Mouse (Mus musculus): ENCODE measurements around the gene Aqp6. TPM values are rescaled to one million over a fixed set of nuclear protein-coding genes. Genes with fewer than 3 reads are reported as not detected.

The Aqp6 gene
- polyA plus RNA-seq, 1 experiment, result not detected

DNA sequence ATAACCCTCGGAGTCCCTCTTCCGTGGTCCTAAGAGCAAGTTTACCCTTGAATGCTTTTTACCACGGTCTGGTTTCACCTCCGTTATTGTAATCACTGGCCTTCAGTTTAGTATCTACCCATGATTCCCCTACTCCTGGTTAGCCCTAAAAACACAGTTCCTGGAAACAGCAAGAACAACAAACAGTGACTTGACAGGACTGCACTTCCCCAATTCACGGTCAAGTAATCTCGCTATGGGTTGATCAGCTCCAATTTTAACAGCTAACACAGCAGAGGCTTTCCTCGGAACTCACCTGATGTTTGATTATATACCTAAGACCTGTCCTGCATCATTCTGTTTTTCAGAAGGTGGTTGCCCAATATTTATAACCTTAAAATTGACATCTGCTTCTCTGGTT lies 33.5 kb downstream of the Aqp6 start:
- H3K4me1 ChIP-seq (ENCODE audit: control insufficient read depth, insufficient read depth, low read length), result no peaks in the 10 kb centered on the region
- TF ChIP-seq POLR2A (IDR thresholded peaks at IDR 0.05; ENCODE audit: low read depth, low read length) (no peak), CTCF (IDR thresholded peaks at IDR 0.05; ENCODE audit: borderline replicate concordance, insufficient read depth, low read length) (no peak)
- no peak overlapping the region for H3K27ac ChIP-seq (ENCODE audit: insufficient read depth, low read length)
- no peak overlapping the region for H3K4me3 ChIP-seq (ENCODE audit: insufficient read depth, low read length)

GRCm38 (mm10) chr15:99637405-99638123 lies 36.4 kb downstream of the Aqp6 start:
- Histone ChIP-seq H3K4me1 (ENCODE audit: control insufficient read depth, insufficient read depth, low read length) (no peaks in the 10 kb centered on the region), H3K27ac (ENCODE audit: insufficient read depth, low read length) (no peak overlapping the region), H3K4me3 (ENCODE audit: insufficient read depth, low read length) (no peak overlapping the region)
- TF ChIP-seq CTCF (IDR thresholded peaks at IDR 0.05; ENCODE audit: borderline replicate concordance, insufficient read depth, low read length), result no peak
- no peak for TF ChIP-seq POLR2A (IDR thresholded peaks at IDR 0.05; ENCODE audit: low read depth, low read length)

GRCm38 (mm10) chr15:99638124-99638485 lies 36.9 kb downstream of the Aqp6 start:
- Histone ChIP-seq H3K4me1 (ENCODE audit: control insufficient read depth, insufficient read depth, low read length) (no peaks in the 10 kb centered on the region), H3K27ac (ENCODE audit: insufficient read depth, low read length) (no peak overlapping the region), H3K4me3 (ENCODE audit: insufficient read depth, low read length) (no peak overlapping the region)
- no peak for TF ChIP-seq POLR2A (IDR thresholded peaks at IDR 0.05; ENCODE audit: low read depth, low read length)
- no peak for TF ChIP-seq CTCF (IDR thresholded peaks at IDR 0.05; ENCODE audit: borderline replicate concordance, insufficient read depth, low read length)

GRCm38 (mm10) chr15:99642622-99643021 lies 41.4 kb downstream of the Aqp6 start:
- Histone ChIP-seq H3K27ac (ENCODE audit: insufficient read depth, low read length) (no peak overlapping the region), H3K4me3 (ENCODE audit: insufficient read depth, low read length) (no peak overlapping the region), H3K4me1 (ENCODE audit: control insufficient read depth, insufficient read depth, low read length) (peaks cover 10% of the 10 kb centered on the region)
- TF ChIP-seq CTCF (IDR thresholded peaks at IDR 0.05; ENCODE audit: borderline replicate concordance, insufficient read depth, low read length), result no peak
- TF ChIP-seq POLR2A (IDR thresholded peaks at IDR 0.05; ENCODE audit: low read depth, low read length), result no peak

DNA sequence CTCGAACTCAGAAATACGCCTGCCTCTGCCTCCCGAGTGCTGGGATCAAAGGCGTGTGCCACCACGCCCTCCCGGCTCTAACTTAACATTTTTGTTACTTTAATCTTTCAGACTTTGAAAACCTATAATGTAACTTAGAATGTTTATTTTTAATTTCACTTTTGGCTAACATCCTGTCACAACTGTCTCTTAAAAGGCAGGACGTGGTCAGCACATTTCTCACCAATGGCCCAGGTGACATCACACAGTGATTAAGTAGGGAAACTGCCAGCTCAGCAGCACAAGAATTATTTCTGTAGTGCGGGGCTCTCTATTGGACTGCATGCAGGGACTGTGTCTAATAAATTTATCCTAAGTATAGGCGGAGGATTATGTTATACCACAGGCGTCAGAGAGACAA lies 42.6 kb downstream of the Aqp6 start:
- H3K27ac ChIP-seq (ENCODE audit: insufficient read depth, low read length), result no peak overlapping the region
- no peak overlapping the region for H3K4me3 ChIP-seq (ENCODE audit: insufficient read depth, low read length)
- TF ChIP-seq CTCF (IDR thresholded peaks at IDR 0.05; ENCODE audit: borderline replicate concordance, insufficient read depth, low read length) (no peak), POLR2A (IDR thresholded peaks at IDR 0.05; ENCODE audit: low read depth, low read length) (no peak)
- H3K4me1 ChIP-seq (ENCODE audit: control insufficient read depth, insufficient read depth, low read length), result peaks cover 15% of the 10 kb centered on the region

DNA sequence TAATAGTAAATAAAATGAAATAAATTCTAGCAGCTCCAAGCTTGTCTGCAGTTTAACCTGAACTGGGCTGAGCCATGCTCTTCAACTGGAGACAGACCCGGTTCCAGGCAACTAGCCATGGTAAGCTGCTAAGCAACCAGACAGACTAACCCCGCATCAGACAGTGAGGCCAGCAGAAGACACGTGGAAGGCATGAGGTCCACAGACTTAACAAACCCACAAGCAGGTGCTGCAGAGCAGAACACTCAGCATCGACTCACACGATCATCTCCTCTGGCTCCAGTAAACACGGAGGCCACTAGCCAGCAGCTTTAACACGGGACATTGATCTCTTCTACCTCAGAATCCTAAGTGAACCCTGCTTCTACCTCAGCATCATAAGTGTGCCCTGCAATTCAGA lies 43.6 kb downstream of the Aqp6 start:
- TF ChIP-seq POLR2A (IDR thresholded peaks at IDR 0.05; ENCODE audit: low read depth, low read length) (no peak), CTCF (IDR thresholded peaks at IDR 0.05; ENCODE audit: borderline replicate concordance, insufficient read depth, low read length) (no peak)
- Histone ChIP-seq H3K27ac (ENCODE audit: insufficient read depth, low read length) (no peak overlapping the region), H3K4me1 (ENCODE audit: control insufficient read depth, insufficient read depth, low read length) (peaks cover 19% of the 10 kb centered on the region), H3K4me3 (ENCODE audit: insufficient read depth, low read length) (no peak overlapping the region)

DNA sequence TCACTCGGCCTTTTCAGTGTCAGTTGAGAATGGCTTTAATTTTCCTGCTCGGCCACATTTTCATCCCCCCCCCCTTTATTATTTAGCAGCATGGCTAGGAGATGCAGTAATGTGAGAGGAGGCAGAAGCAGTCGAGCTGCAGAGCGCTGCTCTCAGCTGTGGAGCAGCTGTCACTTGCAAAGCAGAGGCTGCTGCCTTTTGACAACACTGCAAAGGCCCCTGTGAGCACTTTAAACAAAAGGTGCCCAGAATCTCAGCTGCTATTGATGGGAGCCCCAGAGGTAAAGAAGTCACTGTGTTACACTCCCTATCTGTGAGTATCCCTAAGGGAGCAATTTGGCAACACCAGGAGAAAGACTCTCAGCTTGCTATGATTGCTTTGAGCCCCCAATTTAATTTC lies 47.1 kb downstream of the Aqp6 start:
- TF ChIP-seq POLR2A (IDR thresholded peaks at IDR 0.05; ENCODE audit: low read depth, low read length) (no peak), CTCF (IDR thresholded peaks at IDR 0.05; ENCODE audit: borderline replicate concordance, insufficient read depth, low read length) (no peak)
- H3K4me1 ChIP-seq (ENCODE audit: control insufficient read depth, insufficient read depth, low read length), result peaks cover 24% of the 10 kb centered on the region
- H3K27ac ChIP-seq (ENCODE audit: insufficient read depth, low read length), result no peak overlapping the region
- H3K4me3 ChIP-seq (ENCODE audit: insufficient read depth, low read length), result no peak overlapping the region; the same call in 1 of the 2 replicates

- TF ChIP-seq CTCF (IDR thresholded peaks at IDR 0.05; ENCODE audit: borderline replicate concordance, insufficient read depth, low read length) (no peak), POLR2A (IDR thresholded peaks at IDR 0.05; ENCODE audit: low read depth, low read length) (no peak)
- Histone ChIP-seq H3K27ac (ENCODE audit: insufficient read depth, low read length) (no peak overlapping the region), H3K4me1 (ENCODE audit: control insufficient read depth, insufficient read depth, low read length) (peaks cover 19% of the 10 kb centered on the region), H3K4me3 (ENCODE audit: insufficient read depth, low read length) (peak overlapping the region; percentile 27)
These were observed 48.0 kb downstream of the Aqp6 start for GRCm38 (mm10) chr15:99649067-99649761.

DNA sequence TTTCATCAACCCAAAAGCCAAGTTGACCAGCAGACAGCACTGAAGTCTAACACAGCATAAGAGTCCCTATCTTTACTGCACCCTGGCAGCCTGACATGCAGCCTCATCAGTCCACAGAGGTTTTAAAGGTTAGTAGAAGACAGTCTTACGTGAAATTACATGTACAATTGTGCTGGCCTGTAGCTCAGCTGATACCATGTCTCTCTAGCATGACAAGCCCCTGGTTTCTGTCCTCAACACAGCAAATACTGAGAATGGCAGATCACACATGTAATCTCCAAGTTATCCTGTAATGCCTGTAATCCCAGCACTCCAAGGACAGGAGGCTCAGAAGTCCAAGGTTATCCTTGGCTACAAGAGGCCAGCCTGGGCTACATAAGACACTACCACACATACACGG lies 49.1 kb downstream of the Aqp6 start:
- no peak for TF ChIP-seq POLR2A (IDR thresholded peaks at IDR 0.05; ENCODE audit: low read depth, low read length)
- no peak for TF ChIP-seq CTCF (IDR thresholded peaks at IDR 0.05; ENCODE audit: borderline replicate concordance, insufficient read depth, low read length)
- H3K4me1 ChIP-seq (ENCODE audit: control insufficient read depth, insufficient read depth, low read length), result peaks cover 14% of the 10 kb centered on the region
- no peak overlapping the region for H3K27ac ChIP-seq (ENCODE audit: insufficient read depth, low read length)

DNA sequence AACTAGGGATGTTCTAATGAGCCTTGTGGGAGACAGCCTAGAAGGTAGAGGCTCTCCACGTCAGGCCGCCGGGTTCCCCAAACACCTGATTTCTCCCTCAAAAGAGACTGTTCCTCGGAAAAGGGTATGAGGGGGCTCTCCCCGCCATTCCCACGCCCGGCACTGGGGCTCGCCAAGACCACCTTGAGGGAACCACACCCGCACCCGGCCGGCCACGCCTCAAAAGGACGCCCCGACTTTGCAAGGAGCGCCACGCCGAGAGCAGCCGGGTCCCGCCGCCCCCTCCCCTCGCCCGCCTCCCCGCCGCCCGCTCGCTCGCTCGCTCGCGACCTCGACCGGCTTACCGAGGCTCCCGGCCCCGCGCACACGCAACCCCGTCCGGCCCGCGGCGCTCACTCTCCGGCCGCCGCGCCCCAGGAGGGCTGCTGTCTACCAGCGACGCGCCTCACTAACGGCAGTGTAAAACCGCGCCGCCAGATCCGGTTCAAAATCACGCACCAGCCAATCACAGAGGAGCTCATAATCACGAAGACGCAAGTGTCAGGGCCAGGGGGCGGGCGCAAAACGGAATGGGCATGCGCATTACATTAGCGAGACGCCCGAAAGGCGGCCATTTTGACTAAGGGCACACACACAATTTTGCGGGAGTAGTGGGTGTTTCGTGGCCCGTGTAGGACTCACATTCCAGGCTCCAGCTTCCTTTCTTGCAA lies 50.1 kb downstream of the Aqp6 start, which contains the start of gene Racgap1:
Racgap1 (minus strand) TSS at position 494 of the 710 bp plus-strand sequence.
- TF ChIP-seq POLR2A (IDR thresholded peaks at IDR 0.05; ENCODE audit: low read depth, low read length) (peak; percentile 49), CTCF (IDR thresholded peaks at IDR 0.05; ENCODE audit: borderline replicate concordance, insufficient read depth, low read length) (no peak)

More for the DNA sequence above, 49.1 kb downstream of the Aqp6 start:
- H3K4me3 ChIP-seq (ENCODE audit: insufficient read depth, low read length), result peak overlapping the region; percentile 92

More for the DNA sequence above, 50.1 kb downstream of the Aqp6 start, which contains the start of gene Racgap1:
- Histone ChIP-seq H3K4me1 (ENCODE audit: control insufficient read depth, insufficient read depth, low read length) (peaks cover 14% of the 10 kb centered on the region), H3K27ac (ENCODE audit: insufficient read depth, low read length) (no peak within 1 kb of the TSS), H3K4me3 (ENCODE audit: insufficient read depth, low read length) (peak within 1 kb of the TSS; percentile 92)
